Mouse (Mus musculus) olfactory bulb, adult 2 months (tissue): Measurements from ENCODE around the gene Ilf2.

Experiments
- CTCF ChIP-seq: fragments of 200-500 bp; IDR thresholded peaks from 2 replicates; pipeline ENCODE4 v1.5.1; 2012; ENCODE audit warnings: low read depth, mild to moderate bottlenecking, low read length, moderate library complexity; ENCODE audit not compliant: insufficient read depth
- POLR2A ChIP-seq: fragments of 200-500 bp; IDR thresholded peaks from 2 replicates; pipeline ENCODE4 v1.6.1; 2012; ENCODE audit warnings: mild to moderate bottlenecking, low read depth, low read length, moderate library complexity; ENCODE audit not compliant: insufficient read depth

- TF ChIP-seq CTCF (no peak), POLR2A (no peak)
Measured at GRCm38 (mm10) chr3:90486998-90487397, 11.1 kb downstream of the Ilf2 start.
